Mouse (Mus musculus): Measurements from ENCODE around the gene Olfr593. TPM values are rescaled to one million over a fixed set of nuclear protein-coding genes. Genes with fewer than 3 reads are reported as not detected.
"Not testable (repeated sequence)": the region's sequence is repeated elsewhere in the genome, so short reads cannot be mapped to it uniquely, and the experiment has no call there.

The Olfr593 gene
- not detected in 2 replicates for polyA plus RNA-seq (2015; fragmentation: Nextera tagmentation; extraction: Ambion mirVana)

DNA sequence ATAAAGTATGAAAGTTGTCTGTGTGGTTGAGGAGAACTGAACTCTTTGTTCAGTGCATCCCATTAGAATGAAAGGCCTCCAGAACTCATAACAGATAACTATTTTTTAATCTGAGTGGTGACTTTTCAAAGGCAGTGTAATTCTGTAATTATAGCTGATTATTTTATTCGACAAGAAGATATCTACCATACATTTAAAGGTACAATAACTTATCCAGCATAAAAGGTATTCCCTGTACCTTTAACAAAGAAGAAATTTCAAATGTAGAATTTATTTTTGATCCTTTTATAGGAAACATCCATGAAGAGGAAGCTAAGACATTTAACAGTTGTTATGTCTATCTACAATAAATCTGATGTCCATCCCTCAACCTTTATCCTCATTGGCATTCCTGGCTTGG is at the start of gene Olfr593:
Gene Olfr593 (plus strand): TSS at position 301 of the 400 bp plus-strand sequence.
- Histone ChIP-seq H3K36me3 (no peaks in the 10 kb centered on the region), H3K9ac (no peak within 1 kb of the TSS), H3K4me3 (replicated peaks) (no peak within 1 kb of the TSS), H3K27me3 (no peaks in the 10 kb centered on the region), H3K27ac (no peak within 1 kb of the TSS), H3K9me3 (replicated peaks) (no peaks in the 10 kb centered on the region), H3K4me2 (no peak within 1 kb of the TSS), H3K4me1 (replicated peaks) (no peaks in the 10 kb centered on the region)
- DNase-seq (no peak), ATAC-seq (ENCODE audit: low read depth) (no peak)
- 59% methylated on average over 1 of the region's 1 CpGs for WGBS (ENCODE audit: insufficient replicate concordance)

DNA sequence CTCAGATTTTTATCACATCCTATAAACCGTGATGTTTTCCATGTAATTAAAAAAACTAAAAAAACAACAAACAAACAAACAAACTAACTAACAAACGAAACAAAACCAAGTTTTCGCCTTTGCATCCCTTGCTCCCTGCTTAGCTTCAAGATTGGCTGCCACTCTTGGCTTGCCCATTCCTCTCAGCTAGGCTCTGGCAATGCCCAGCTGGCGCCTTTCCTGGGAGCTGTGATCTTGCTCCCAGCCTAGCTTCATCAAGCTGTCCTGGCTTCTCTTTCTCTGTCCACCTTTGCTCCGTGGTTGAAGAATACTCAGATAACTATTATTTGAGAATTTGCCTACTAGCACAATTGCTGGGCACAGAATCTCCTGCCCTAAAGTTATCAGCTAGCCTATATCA is 42.0 kb upstream of the Olfr593 start:
- H3K9me3 ChIP-seq (replicated peaks): no peaks in the 10 kb centered on the region
- no peak for ATAC-seq (ENCODE audit: low read depth)
- H3K4me2 ChIP-seq: no peak overlapping the region
- no peak overlapping the region for H3K4me3 ChIP-seq (replicated peaks)
- no peaks in the 10 kb centered on the region for H3K27me3 ChIP-seq
- WGBS (ENCODE audit: insufficient replicate concordance): 46% methylated on average over 5 of the region's 5 CpGs
- H3K9ac ChIP-seq: no peak overlapping the region
- H3K4me1 ChIP-seq (replicated peaks): no peaks in the 10 kb centered on the region
- no peak overlapping the region for H3K27ac ChIP-seq
- H3K36me3 ChIP-seq: no peaks in the 10 kb centered on the region
- DNase-seq: no peak

DNA sequence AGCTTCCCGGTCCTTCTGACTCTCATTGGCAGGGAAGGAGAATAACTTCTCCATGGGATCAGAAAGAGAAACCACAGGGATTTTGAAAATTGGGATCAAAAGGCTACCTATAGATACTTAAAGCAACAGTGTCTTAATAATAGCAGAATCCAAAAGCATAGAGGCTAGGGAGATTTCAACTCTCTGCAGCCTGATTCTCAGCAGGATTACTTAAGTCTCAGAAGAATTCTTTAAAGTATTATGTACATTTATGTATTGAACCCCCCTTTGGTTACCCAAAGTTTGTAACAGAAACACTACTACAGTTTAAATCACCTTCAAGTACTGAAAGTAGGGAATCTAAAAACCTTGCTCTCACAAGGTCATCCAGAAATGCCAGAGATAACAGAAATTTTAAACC is 33.4 kb upstream of the Olfr593 start, which contains the start of gene Olfr591:
Gene Olfr591 (minus strand): TSS at position 101 of the 400 bp plus-strand sequence.
- DNase-seq (no peak), ATAC-seq (ENCODE audit: low read depth) (no peak)
- Histone ChIP-seq H3K36me3 (no peaks in the 10 kb centered on the region), H3K4me1 (replicated peaks) (no peaks in the 10 kb centered on the region), H3K27ac (no peak within 1 kb of the TSS), H3K9me3 (replicated peaks) (no peaks in the 10 kb centered on the region), H3K27me3 (no peaks in the 10 kb centered on the region), H3K4me2 (no peak within 1 kb of the TSS), H3K4me3 (replicated peaks) (no peak within 1 kb of the TSS), H3K9ac (no peak within 1 kb of the TSS)
- WGBS (ENCODE audit: insufficient replicate concordance): 40% methylated on average over 1 of the region's 1 CpGs

DNA sequence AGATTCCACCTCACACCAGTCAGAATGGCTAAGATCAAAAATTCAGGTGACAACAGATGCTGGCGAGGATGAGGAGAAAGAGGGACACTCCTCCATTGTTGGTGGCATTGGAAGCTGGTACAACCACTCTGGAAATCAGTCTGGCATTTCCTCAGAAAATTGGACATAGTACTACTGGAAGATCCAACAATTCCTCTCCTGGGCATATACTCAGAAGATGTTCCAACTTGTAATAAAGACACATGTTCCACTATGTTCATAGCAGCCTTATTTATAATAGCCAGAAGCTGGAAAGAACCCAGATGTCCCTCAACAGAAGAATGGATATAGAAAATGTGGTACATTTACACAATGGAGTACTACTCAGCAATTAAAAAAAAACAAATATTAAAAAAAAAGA is 27.2 kb upstream of the Olfr593 start, which contains the start of gene Olfr592:
Gene Olfr592 (plus strand): TSS at position 301 of the 400 bp plus-strand sequence.
- H3K4me2 ChIP-seq; H3K36me3 ChIP-seq; H3K4me3 ChIP-seq (replicated peaks); H3K4me1 ChIP-seq (replicated peaks); H3K27ac ChIP-seq; H3K27me3 ChIP-seq; ATAC-seq (ENCODE audit: low read depth); H3K9me3 ChIP-seq (replicated peaks); DNase-seq; H3K9ac ChIP-seq: not testable (repeated sequence)
- 38% methylated on average over 1 of the region's 1 CpGs for WGBS (ENCODE audit: insufficient replicate concordance)

DNA sequence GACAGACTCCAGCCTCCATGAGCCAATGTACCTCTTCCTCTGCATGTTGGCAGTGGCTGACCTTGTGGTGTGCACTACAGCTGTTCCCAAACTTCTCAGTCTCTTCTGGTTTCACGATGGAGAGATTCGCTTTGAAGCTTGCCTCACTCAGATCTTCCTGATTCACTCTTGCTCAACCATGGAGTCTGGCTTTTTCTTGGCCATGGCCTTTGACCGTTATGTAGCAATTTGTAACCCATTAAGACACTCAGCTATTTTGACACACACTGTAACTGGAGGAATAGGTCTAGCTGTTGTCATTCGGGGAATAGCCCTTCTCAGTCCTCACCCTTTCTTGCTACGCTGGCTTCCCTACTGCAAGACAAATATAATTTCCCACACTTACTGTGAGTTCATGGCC is 388 bp downstream of the Olfr593 start:
- 74% methylated on average over 5 of the region's 5 CpGs for WGBS (ENCODE audit: insufficient replicate concordance)
- not testable (repeated sequence) for H3K9me3 ChIP-seq (replicated peaks); DNase-seq; H3K27me3 ChIP-seq; H3K4me2 ChIP-seq; H3K36me3 ChIP-seq; H3K4me1 ChIP-seq (replicated peaks); H3K27ac ChIP-seq; H3K9ac ChIP-seq; ATAC-seq (ENCODE audit: low read depth); H3K4me3 ChIP-seq (replicated peaks)

DNA sequence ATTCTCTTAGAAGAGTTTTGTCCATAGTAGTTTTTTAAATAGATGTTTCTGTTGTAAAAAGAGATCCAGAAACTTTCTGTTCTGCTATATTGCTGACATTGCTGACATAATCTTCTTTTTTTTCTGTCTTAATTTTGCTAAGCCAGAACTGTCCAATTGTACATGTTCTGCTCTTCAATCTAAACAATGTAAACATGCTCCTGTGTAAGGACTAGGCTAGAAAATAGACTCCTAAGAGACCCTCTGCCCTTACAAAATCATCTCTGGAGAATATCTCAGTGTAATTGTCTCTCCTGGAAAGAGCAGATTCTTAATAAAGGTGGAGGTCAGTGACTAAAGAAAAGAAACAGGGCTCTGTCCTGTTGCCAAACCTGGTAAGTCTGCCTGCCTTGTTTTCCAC is 5.0 kb downstream of the Olfr593 start, which contains the start of gene Olfr594:
Gene Olfr594 (plus strand): TSS at position 301 of the 400 bp plus-strand sequence.
- no peaks in the 10 kb centered on the region for H3K9me3 ChIP-seq (replicated peaks)
- H3K27ac ChIP-seq: no peak within 1 kb of the TSS
- H3K36me3 ChIP-seq: no peaks in the 10 kb centered on the region
- H3K4me1 ChIP-seq (replicated peaks): no peaks in the 10 kb centered on the region
- no peaks in the 10 kb centered on the region for H3K27me3 ChIP-seq
- H3K4me3 ChIP-seq (replicated peaks): no peak within 1 kb of the TSS
- no peak for ATAC-seq (ENCODE audit: low read depth)
- H3K4me2 ChIP-seq: no peak within 1 kb of the TSS
- no peak for DNase-seq
- H3K9ac ChIP-seq: no peak within 1 kb of the TSS

DNA sequence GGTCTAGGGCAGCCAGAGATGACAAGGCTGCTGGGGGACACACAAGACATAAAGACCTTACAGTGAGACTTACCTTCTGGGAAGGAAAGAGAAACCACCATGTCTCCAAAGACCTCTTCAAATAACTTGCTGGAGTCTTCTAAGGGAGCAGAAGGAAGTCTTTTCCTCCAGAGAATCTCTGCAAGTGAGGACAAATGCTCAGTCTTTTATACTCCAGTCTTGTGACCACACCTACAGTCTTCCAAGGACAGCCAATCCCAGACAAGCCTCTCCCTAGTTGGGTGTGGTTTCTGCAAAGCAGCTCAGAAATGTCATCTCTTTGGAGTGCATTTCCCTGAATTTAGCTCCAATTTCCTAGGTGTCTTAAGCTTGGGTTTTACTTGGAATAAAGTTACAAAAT is 40.7 kb downstream of the Olfr593 start, which contains the start of gene Usp17ld:
Gene Usp17ld (minus strand): TSS at position 101 of the 400 bp plus-strand sequence.
- not testable (repeated sequence) for H3K27ac ChIP-seq; H3K4me3 ChIP-seq (replicated peaks); ATAC-seq (ENCODE audit: low read depth); H3K36me3 ChIP-seq; H3K27me3 ChIP-seq; H3K4me1 ChIP-seq (replicated peaks); H3K9ac ChIP-seq; H3K4me2 ChIP-seq; DNase-seq; H3K9me3 ChIP-seq (replicated peaks)

Small RNA genes lying within 50 kb of the gene (microRNA-seq; reads per million reads assigned to microRNA genes)
- not detected for gene Gm25171

Other genes with a start within 250 kb of the Olfr593 start
- not detected in 2 replicates for gene Olfr576, start 249.2 kb upstream of the Olfr593 start, polyA plus RNA-seq (2015; fragmentation: Nextera tagmentation; extraction: Ambion mirVana)
- not detected in 2 replicates for gene Olfr577, start 235.9 kb upstream of the Olfr593 start, polyA plus RNA-seq (2015; fragmentation: Nextera tagmentation; extraction: Ambion mirVana)
- not detected in 2 replicates for gene Olfr578, start 222.5 kb upstream of the Olfr593 start, polyA plus RNA-seq (2015; fragmentation: Nextera tagmentation; extraction: Ambion mirVana)
- not detected in 2 replicates for gene Olfr582, start 173.8 kb upstream of the Olfr593 start, polyA plus RNA-seq (2015; fragmentation: Nextera tagmentation; extraction: Ambion mirVana)
- gene Olfr583, start 160.6 kb upstream of the Olfr593 start, polyA plus RNA-seq (2015; fragmentation: Nextera tagmentation; extraction: Ambion mirVana): not detected in 2 replicates
- not detected in 2 replicates for gene Olfr584, start 130.0 kb upstream of the Olfr593 start, polyA plus RNA-seq (2015; fragmentation: Nextera tagmentation; extraction: Ambion mirVana)
- gene Olfr585, start 114.1 kb upstream of the Olfr593 start, polyA plus RNA-seq (2015; fragmentation: Nextera tagmentation; extraction: Ambion mirVana): not detected in 2 replicates
- not detected in 2 replicates for gene Olfr586, start 86.2 kb upstream of the Olfr593 start, polyA plus RNA-seq (2015; fragmentation: Nextera tagmentation; extraction: Ambion mirVana)
- gene Olfr588-ps1, start 71.0 kb upstream of the Olfr593 start, polyA plus RNA-seq (2015; fragmentation: Nextera tagmentation; extraction: Ambion mirVana): not detected in 2 replicates
- not detected in 2 replicates for gene Olfr589, start 55.5 kb upstream of the Olfr593 start, polyA plus RNA-seq (2015; fragmentation: Nextera tagmentation; extraction: Ambion mirVana)
- not detected in 2 replicates for gene Olfr591, start 33.5 kb upstream of the Olfr593 start, polyA plus RNA-seq (2015; fragmentation: Nextera tagmentation; extraction: Ambion mirVana)
- gene Olfr592, start 27.1 kb upstream of the Olfr593 start, polyA plus RNA-seq (2015; fragmentation: Nextera tagmentation; extraction: Ambion mirVana): not detected in 2 replicates
- not detected in 2 replicates for gene Olfr594, start 5.1 kb downstream of the Olfr593 start, polyA plus RNA-seq (2015; fragmentation: Nextera tagmentation; extraction: Ambion mirVana)
- gene Usp17ld, start 40.6 kb downstream of the Olfr593 start, polyA plus RNA-seq (2015; fragmentation: Nextera tagmentation; extraction: Ambion mirVana): not detected in 2 replicates
- gene Olfr596, start 93.8 kb downstream of the Olfr593 start, polyA plus RNA-seq (2015; fragmentation: Nextera tagmentation; extraction: Ambion mirVana): not detected in 2 replicates
- not detected in 2 replicates for gene Olfr597, start 104.5 kb downstream of the Olfr593 start, polyA plus RNA-seq (2015; fragmentation: Nextera tagmentation; extraction: Ambion mirVana)
- gene Olfr598, start 111.7 kb downstream of the Olfr593 start, polyA plus RNA-seq (2015; fragmentation: Nextera tagmentation; extraction: Ambion mirVana): not detected in 2 replicates
- not detected in 2 replicates for gene Olfr599, start 124.1 kb downstream of the Olfr593 start, polyA plus RNA-seq (2015; fragmentation: Nextera tagmentation; extraction: Ambion mirVana)
- gene Olfr600, start 137.8 kb downstream of the Olfr593 start, polyA plus RNA-seq (2015; fragmentation: Nextera tagmentation; extraction: Ambion mirVana): not detected in 2 replicates
- not detected in 2 replicates for gene Olfr601, start 150.8 kb downstream of the Olfr593 start, polyA plus RNA-seq (2015; fragmentation: Nextera tagmentation; extraction: Ambion mirVana)
- gene Olfr603, start 174.3 kb downstream of the Olfr593 start, polyA plus RNA-seq (2015; fragmentation: Nextera tagmentation; extraction: Ambion mirVana): not detected in 2 replicates
- gene Usp17lc, start 203.2 kb downstream of the Olfr593 start, polyA plus RNA-seq (2015; fragmentation: Nextera tagmentation; extraction: Ambion mirVana): not detected in 2 replicates
- gene Olfr605, start 233.6 kb downstream of the Olfr593 start, polyA plus RNA-seq (2015; fragmentation: Nextera tagmentation; extraction: Ambion mirVana): not detected in 2 replicates
- not detected in 2 replicates for gene Olfr606, start 237.2 kb downstream of the Olfr593 start, polyA plus RNA-seq (2015; fragmentation: Nextera tagmentation; extraction: Ambion mirVana)

All from liver, embryonic 13.5 days (tissue).